Mouse (Mus musculus) limb, embryonic 14.5 days (tissue): ENCODE measurements around the gene Slc33a1. TPM values are rescaled to one million over a fixed set of nuclear protein-coding genes. Genes with fewer than 3 reads are reported as not detected.
A peak's percentile ranks its signal among the peaks of the same experiment; 100 is the strongest.

Source experiments
- ATAC-seq: fragments of 200-750 bp; cut with Nextera tagmentation; 2 replicates; pipeline ENCODE4 v1.8.0; 2017; ENCODE audit warnings: low read depth, moderate number of reproducible peaks, moderate TSS enrichment; ENCODE audit not compliant: low FRiP score
- DNase-seq: peaks from one replicate; pipeline ENCODE4 v3.0.0-alpha.2; 2015; ENCODE audit warnings: low spot score
- H3K27ac ChIP-seq: fragments of 300-500 bp; sonication (generic); replicated peaks from 2 replicates; pipeline ENCODE4 v1.5.1; 2014; ENCODE audit warnings: low read depth, mild to moderate bottlenecking, low read length, moderate library complexity, mixed read lengths
- H3K27me3 ChIP-seq: fragments of 300-500 bp; sonication (generic); 2 replicates; pipeline ENCODE4 v1.6.1; 2014; ENCODE audit warnings: low read length, mixed read lengths; ENCODE audit not compliant: control insufficient read depth, insufficient read depth
- H3K36me3 ChIP-seq: fragments of 300-500 bp; sonication (generic); 2 replicates; pipeline ENCODE4 v1.6.1; 2014; ENCODE audit warnings: mild to moderate bottlenecking, low read length, moderate library complexity, mixed read lengths; ENCODE audit not compliant: control insufficient read depth, insufficient read depth
- H3K4me1 ChIP-seq: fragments of 300-500 bp; sonication (generic); 2 replicates; pipeline ENCODE4 v1.6.1; 2014; ENCODE audit warnings: antibody characterized with exemption, low read length, mixed read lengths; ENCODE audit not compliant: control insufficient read depth, insufficient read depth
- H3K4me2 ChIP-seq: fragments of 300-500 bp; sonication (generic); replicated peaks from 2 replicates; pipeline ENCODE4 v1.6.1; 2014; ENCODE audit warnings: low read depth, mild to moderate bottlenecking, low read length, moderate library complexity; ENCODE audit not compliant: severe bottlenecking
- H3K4me3 ChIP-seq: fragments of 300-500 bp; sonication (generic); replicated peaks from 2 replicates; pipeline ENCODE4 v1.5.1; 2014; ENCODE audit warnings: low read length
- H3K9ac ChIP-seq: fragments of 300-500 bp; sonication (generic); 2 replicates; pipeline ENCODE4 v1.6.1; 2014; ENCODE audit warnings: mild to moderate bottlenecking, low read depth, low read length, moderate library complexity; ENCODE audit not compliant: severe bottlenecking
- H3K9me3 ChIP-seq: fragments of 300-500 bp; sonication (generic); 2 replicates; pipeline ENCODE4 v1.6.1; 2016; ENCODE audit warnings: low read length; ENCODE audit not compliant: control insufficient read depth
- POLR2A ChIP-seq: fragments of 200-500 bp; IDR thresholded peaks from 2 replicates; pipeline ENCODE4 v1.8.0; 2012; ENCODE audit warnings: inconsistent platforms, mild to moderate bottlenecking, moderate library complexity, borderline replicate concordance; ENCODE audit not compliant: insufficient read depth, insufficient read length; ENCODE audit errors: extremely low read depth
- WGBS: fragments of 180-500 bp; shearing (Covaris S2); extraction: QIAGEN DNeasy Blood & Tissue Kit; methylation state at CpG from one replicate; pipeline ENCODE4 v1.1.7; 2014; 5-methylcytosine and 5-hydroxymethylcytosine counted together
- polyA plus RNA-seq, 2 experiments: library from polyadenylated mRNA; depleted of rRNA in 1 of 2; stranded (reverse) in 1 of 2; unstranded in 1 of 2; fragments of >200 nt; fragmentation: Nextera tagmentation in 1 of 2; extraction: Ambion mirVana in 1 of 2; gene quantifications; 2 replicates each; pipeline versions ENCODE4 v1.2.1 to v1.2.3; 2012 to 2014

Slc33a1 gene
- polyA plus RNA-seq, 2 experiments = 12.4 to 16.2 TPM

DNA sequence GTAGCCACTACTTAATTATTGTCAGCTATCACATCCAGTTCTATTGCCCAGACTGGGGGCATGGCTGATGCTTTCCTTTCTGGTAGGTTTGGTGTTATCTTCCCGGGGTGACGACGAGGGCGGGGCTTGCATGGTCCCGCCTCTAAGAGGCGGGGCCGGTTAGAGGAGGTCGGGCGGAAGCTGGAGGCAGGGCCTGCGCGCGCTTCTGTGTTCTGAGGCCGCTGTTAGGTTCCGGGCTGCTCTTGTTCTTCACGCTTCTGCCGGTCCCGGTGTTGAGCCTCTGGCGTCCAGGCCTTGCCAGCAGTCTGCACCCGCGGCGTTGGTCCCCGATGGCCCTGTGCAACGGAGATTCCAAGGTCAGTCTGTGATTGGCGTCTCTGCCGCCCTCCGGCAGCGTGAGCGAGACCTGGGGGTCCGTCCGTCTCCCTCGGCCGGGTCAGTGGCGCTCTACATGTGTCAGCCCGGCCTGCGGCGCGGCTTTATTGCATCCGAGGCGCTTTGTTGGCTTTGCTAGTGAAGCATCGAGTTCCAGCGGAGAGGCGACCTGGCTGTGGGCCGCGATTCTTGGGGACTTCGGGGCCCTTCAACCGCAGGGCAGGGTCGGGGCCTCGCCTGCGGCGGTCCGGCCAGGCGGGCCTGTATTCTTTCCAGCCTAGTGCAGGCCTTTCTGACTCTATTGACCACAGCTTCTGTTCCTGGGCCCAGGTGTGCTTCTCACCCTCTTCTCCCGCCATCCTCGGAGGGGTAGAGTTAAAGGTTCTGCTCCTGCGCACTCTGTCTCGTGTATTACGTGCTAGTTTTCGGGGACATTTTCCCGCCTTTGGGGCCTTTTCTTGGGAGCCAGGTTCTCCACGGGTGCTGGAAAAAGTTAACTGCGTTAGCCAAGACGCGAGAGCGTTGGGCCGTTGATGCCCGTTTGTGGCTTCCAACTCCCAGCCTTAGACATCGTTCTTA lies 11.7 kb upstream of the Slc33a1 start, which contains the start of gene Gmps:
Gmps (plus strand) TSS at position 152 of the 954 bp plus-strand sequence.
- Histone ChIP-seq H3K9ac (peak within 1 kb of the TSS; percentile 98), H3K4me1 (peaks cover 15% of the 10 kb centered on the region), H3K27ac (peak within 1 kb of the TSS; percentile 91), H3K9me3 (no peaks in the 10 kb centered on the region), H3K4me2 (peak within 1 kb of the TSS; percentile 76), H3K36me3 (peaks cover 11% of the 10 kb centered on the region), H3K4me3 (peak within 1 kb of the TSS; percentile 93), H3K27me3 (no peaks in the 10 kb centered on the region)
- peak; percentile 82; the same call in 1 of the 2 replicates for TF ChIP-seq POLR2A
- DNase-seq = peak; percentile 93
- ATAC-seq = peak; percentile 98
- under 1% methylated on average over 65 of the region's 67 CpGs for WGBS

DNA sequence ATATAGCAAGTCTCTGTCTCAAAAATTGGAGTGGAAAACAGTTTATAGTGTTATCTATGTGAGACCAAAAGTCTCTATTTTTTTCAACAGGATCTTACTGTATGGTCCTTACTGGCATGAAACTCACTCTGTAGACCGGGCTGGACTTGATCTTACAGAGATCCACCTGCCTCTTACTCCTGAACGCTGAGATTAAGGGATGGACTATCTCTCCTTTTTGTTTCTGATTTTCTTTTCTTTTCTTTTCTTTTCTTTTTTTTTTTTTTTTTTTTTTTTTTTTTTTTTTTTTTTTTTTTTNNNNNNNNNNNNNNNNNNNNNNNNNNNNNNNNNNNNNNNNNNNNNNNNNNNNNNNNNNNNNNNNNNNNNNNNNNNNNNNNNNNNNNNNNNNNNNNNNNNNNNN lies 1.4 kb upstream of the Slc33a1 start:
- ATAC-seq = no peak
- no peak for DNase-seq
- WGBS = 66% methylated on average over 2 of the region's 2 CpGs

DNA sequence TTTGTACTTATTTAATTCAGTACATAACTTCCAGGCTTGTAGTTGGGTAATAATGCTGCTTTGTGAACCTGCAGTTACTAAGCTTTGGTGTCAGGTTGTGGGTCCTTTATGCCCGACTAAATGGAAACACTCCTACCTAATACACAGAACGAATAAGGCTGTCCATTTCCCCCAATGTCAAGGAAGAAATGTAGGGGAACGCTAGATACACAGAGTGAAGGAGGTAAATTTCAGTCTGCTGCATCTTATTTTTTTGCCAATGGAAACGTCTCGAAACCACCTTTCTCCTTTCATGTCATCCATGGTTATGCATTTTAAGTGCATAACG lies 318 bp upstream of the Slc33a1 start:
- Histone ChIP-seq H3K9me3 (no peaks in the 10 kb centered on the region), H3K27ac (peak overlapping the region; percentile 85; the same call in 1 of the 2 replicates), H3K4me1 (peaks cover 20% of the 10 kb centered on the region), H3K36me3 (peaks cover 3% of the 10 kb centered on the region; the same call in 1 of the 2 replicates), H3K27me3 (no peaks in the 10 kb centered on the region), H3K4me2 (peak overlapping the region; percentile 76), H3K9ac (no peak overlapping the region), H3K4me3 (peak overlapping the region; percentile 90)
- ATAC-seq (no peak), DNase-seq (no peak)
- no peak for TF ChIP-seq POLR2A
- 80% methylated on average over 6 of the region's 6 CpGs for WGBS

More for the DNA sequence above, 1.4 kb upstream of the Slc33a1 start:
- no peaks in the 10 kb centered on the region for H3K9me3 ChIP-seq
- H3K27ac ChIP-seq = no peak overlapping the region
- no peaks in the 10 kb centered on the region for H3K27me3 ChIP-seq
- no peak overlapping the region for H3K9ac ChIP-seq
- H3K36me3 ChIP-seq = no peaks in the 10 kb centered on the region
- TF ChIP-seq POLR2A = no peak
- H3K4me3 ChIP-seq = no peak overlapping the region
- no peak overlapping the region for H3K4me2 ChIP-seq
- peaks cover 20% of the 10 kb centered on the region for H3K4me1 ChIP-seq

DNA sequence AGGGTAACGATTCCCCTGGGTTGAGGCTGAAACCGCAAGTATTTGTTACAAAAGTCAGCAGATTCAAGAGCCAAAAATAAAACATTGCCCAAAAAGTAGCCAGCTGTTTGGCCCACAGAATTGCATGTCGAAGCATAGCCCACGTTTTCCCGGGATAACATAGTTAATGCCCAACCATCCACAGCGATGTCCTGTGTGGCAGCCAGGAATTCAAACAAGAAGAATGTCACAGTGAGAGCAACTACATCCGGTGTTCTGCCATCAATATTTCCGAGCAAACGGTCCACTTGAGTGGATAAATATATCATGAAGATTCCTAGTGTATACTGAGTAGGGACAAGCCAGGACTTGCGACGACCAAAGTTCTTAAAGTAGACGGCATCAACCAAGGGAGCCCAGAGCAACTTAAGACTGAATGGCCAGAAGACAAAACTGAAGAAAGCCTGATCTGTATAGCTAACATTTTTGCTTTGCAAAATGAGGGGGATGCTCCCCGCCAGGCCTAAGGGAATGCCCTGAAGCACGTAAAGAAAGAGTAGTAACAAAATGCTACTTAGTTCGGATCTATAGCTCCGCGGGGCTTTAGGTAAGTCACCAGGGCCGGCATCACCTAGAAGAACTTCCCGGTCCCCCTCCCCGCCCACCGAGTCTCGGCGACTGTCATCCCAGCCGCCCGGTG lies 1.0 kb downstream of the Slc33a1 start:
- Histone ChIP-seq H3K4me2 (peak overlapping the region; percentile 76), H3K27ac (peak overlapping the region; percentile 85), H3K4me3 (peak overlapping the region; percentile 90), H3K9ac (peak overlapping the region; percentile 84), H3K4me1 (peaks cover 20% of the 10 kb centered on the region), H3K9me3 (no peaks in the 10 kb centered on the region), H3K27me3 (no peaks in the 10 kb centered on the region), H3K36me3 (peaks cover 3% of the 10 kb centered on the region; the same call in 1 of the 2 replicates)
- DNase-seq (no peak), ATAC-seq (no peak)
- 5% methylated on average over 25 of the region's 25 CpGs for whole genome bisulfite sequencing
- no peak for TF ChIP-seq POLR2A

DNA sequence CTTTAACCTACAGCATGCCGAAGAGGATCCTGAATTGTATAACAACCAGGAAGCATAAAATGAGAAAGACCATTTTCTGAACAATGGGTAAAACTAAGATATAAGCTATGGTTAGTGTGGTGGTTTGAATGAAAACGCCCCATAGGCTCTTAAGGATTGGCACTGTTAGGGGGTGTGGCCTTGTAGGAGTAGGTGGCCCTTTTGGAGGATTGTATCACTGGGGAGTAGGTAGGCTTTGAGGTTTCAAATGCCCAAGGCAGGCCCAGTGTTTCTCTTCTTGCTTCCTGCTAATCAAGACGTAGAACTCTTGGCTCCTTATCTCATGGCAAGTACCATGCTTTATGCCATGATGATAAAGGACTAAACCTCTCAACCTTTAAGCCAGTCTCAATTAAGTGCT lies 14.7 kb downstream of the Slc33a1 start:
- no peak overlapping the region for H3K4me2 ChIP-seq
- WGBS = 78% methylated on average over 3 of the region's 3 CpGs
- H3K27ac ChIP-seq = no peak overlapping the region
- H3K9me3 ChIP-seq = no peaks in the 10 kb centered on the region
- no peak overlapping the region for H3K9ac ChIP-seq
- peaks cover 14% of the 10 kb centered on the region; the same call in 1 of the 2 replicates for H3K36me3 ChIP-seq
- H3K27me3 ChIP-seq = no peaks in the 10 kb centered on the region
- DNase-seq (no peak), ATAC-seq (no peak)
- no peak overlapping the region for H3K4me3 ChIP-seq
- TF ChIP-seq POLR2A = no peak
- no peaks in the 10 kb centered on the region for H3K4me1 ChIP-seq
